Mouse (Mus musculus) brain, embryonic 14.5 days (tissue): ENCODE data around the gene Myo1h. TPM values are rescaled to one million over a fixed set of nuclear protein-coding genes. Genes with fewer than 3 reads are reported as not detected.

ENCODE experiments used
- DNase-seq: peaks from one replicate; pipeline ENCODE4 v3.0.0-alpha.2; 2011; ENCODE audit warnings: low read depth
- CTCF ChIP-seq: fragments of 200-500 bp; IDR thresholded peaks from 2 replicates; pipeline ENCODE4 v1.5.1; 2012; ENCODE audit warnings: inconsistent platforms, mild to moderate bottlenecking, moderate library complexity, borderline replicate concordance; ENCODE audit not compliant: insufficient read depth, insufficient read length; ENCODE audit errors: extremely low read depth
- POLR2A ChIP-seq: fragments of 200-500 bp; IDR thresholded peaks from 2 replicates; pipeline ENCODE4 v1.6.1; 2012; ENCODE audit warnings: mild to moderate bottlenecking, inconsistent platforms, borderline replicate concordance; ENCODE audit not compliant: poor library complexity, insufficient read depth, insufficient read length, severe bottlenecking; ENCODE audit errors: extremely low read depth
- polyA plus RNA-seq: library from polyadenylated mRNA; depleted of rRNA; stranded (reverse); fragments of >200 nt; gene quantifications from 2 replicates; pipeline ENCODE4 v1.2.3, GENCODE M21; 2012

Myo1h gene
- polyA plus RNA-seq, 1 experiment, result 0.37 TPM

DNA sequence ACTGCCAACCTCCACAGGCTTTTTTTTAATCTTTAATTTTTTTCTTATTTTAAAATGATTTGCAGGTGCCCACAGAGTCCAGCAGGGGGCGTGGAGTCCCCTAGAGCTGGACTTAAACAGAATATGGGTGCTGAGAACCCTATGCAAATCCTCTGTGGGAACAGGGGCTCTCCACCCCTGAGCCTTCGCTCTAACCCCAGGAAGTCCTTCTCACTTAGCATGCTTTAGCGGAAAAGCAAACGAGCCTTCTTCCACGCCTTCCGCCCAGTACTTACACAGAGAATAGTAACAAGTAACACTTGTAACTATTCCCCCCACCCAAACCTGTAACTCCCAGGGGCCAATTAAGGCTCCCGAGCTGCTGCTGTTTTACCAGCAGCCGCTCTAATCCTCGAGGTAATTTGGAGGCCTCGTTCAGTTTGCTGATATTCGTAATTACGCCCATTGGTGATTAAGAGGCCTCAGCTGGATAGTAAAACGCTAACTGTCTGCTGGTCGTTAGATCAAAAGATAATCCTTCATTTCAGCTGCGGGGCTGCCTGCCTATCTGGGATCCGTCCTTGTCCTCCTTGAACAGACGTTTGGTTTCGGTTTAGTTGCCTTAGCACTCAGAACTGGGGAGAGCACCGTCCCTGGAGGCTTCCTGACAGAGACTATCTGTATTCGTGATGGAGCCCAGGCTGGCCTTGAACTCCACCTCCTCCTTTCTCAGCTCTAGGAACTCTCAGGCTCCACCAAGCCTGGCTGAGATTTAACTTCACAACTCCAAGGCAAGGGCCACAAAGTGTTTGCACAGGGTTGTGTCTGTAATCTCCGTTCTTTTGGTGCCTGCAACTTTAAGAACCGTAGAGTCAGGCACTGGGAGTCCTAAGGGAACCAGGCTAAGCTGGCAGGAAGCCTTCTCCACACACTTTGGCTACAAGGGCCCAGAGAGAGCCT lies 8.0 kb downstream of the Myo1h start:
- peak; percentile 70 for DNase-seq

DNA sequence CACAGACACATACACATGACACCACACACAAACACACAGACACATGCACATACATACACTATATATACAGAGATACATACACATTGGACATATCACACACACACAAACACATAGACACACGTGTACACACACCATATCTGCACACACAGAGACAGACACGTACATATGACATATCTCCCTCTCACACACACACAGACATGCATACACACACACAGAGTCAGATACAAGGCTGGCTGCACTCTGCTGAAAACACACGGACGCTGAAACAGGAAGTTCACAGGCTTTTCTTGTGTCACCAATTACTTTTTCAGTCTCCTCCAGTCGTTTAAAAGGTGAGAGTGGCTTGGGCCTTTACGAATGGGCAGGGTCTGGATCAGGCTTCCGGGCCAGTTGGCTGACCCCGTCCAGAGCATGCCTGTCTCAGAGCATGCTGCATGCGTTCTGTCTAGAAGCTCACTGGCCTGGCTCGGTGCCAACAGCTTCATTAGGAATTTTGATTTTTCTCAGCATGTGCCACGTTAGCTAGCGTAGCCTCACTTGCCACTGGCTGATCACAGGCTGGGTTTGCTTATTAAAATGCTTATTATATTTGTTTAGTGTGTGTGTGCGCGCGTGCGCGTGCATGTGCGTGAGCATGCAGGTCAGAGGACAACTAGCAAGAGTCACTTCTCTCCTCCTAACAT lies 9.4 kb downstream of the Myo1h start:
- DNase-seq, result peak; percentile 88
- TF ChIP-seq POLR2A (no peak), CTCF (no peak)

More for the DNA sequence above, 8.0 kb downstream of the Myo1h start:
- TF ChIP-seq POLR2A, result no peak
- peak; percentile 54; the same call in 1 of the 2 replicates for TF ChIP-seq CTCF

DNA sequence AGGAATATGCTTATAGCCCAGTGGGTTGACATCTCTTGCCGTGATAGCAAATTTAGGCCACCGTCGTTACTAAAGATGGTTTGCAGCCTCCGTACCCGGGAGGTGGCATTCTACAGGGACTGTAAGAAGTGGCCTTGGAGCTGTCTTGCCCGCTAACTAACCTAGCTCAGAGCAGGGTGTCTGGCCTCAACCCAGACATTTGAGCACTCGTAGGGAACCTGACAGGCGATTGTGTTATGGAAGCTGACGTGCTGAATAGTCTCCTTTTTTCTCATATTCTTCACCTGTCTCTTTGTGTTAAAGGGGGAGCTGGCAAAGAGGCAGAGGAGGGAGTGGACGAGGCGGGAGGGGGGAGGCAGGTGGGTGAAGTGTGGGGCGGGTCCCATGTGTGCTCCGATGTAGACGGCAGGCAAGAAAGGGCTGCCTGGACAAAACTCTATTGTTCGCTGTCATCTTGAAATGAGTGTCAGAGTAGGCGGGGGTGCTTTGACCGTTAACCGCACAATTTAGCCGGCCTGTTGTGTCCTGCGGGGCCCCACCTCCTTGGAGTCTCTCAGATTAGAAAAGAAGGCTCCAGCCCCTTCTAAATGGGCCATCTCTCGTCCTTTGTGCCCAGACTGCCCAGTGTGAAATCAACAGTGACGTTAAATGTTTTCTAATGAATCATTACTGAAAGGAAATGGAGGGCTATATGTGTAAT lies 10.3 kb downstream of the Myo1h start:
- no peak for TF ChIP-seq CTCF
- no peak for TF ChIP-seq POLR2A
- DNase-seq, result peak; percentile 81

- DNase-seq, result no peak
- TF ChIP-seq CTCF, result no peak
- no peak for TF ChIP-seq POLR2A
Measured at GRCm38 (mm10) chr5:114299883-114300610, 11.1 kb downstream of the Myo1h start.

DNA sequence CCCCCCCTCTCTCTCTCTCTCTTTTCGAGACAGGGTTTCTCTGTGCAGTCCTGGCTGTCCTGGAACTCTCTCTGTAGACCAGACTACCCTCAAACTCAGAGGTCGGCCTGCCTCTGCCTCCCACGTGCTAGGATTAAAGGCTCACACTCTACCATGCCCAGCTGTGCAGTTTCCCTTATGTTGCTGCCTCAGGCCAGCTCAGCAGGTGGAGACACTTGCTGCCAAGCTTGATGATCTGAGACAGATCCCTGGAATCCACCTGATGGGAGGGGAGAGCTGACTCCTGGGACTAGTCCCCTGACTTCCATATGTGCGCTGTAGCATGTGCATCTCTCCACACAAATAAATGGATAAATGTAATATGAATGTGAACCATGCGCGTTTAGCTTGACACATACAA lies 14.2 kb downstream of the Myo1h start:
- DNase-seq, result no peak
- TF ChIP-seq POLR2A, result no peak
- TF ChIP-seq CTCF, result no peak

- DNase-seq, result no peak
- TF ChIP-seq POLR2A (no peak), CTCF (no peak)
Measured at GRCm38 (mm10) chr5:114306496-114306895, 17.5 kb downstream of the Myo1h start.

DNA sequence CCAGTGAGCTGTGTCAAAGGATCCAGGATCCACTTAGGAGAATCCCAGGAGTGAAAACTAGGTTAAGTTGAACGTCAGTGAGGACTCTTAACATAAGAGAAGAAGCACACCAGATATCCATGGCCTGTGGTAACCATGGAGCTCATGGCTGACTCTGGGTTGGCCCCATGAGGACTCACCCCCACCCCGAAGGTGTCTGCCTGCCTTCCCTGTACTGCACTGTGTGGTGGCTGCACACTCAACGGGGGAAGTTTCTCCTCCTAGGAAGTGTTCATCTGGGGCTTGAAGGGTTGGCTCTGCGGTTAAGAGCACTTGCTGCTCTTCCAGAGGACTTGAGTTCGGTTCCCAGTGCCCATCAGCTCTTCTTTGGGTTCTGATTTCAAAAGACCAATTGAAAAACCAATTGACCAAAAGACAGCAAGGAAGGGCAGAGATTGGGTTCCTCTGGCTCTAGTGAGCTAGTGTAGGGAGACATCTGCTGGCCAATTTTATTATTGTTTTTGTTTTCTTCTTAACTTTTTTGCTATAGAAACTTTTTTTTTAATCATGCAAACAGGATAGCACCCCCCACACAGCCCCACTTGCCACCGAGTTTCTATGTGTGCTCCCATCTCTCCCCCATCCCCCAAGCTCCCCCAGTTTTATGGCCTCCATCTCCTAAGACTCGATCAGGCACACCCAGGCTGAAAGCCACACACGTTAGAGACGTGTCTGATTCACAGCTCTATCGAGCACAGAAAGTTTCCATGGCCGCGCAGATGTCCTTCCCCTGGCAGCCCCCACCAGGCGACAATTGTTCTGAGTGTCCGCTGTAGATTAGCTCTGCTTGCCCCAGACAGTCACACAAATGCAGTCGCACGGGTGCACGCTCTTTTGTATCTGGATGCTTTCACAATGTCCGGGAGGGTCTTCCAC lies 20.1 kb downstream of the Myo1h start:
- peak; percentile 76 for DNase-seq
- TF ChIP-seq CTCF (peak; percentile 63), POLR2A (no peak)

DNA sequence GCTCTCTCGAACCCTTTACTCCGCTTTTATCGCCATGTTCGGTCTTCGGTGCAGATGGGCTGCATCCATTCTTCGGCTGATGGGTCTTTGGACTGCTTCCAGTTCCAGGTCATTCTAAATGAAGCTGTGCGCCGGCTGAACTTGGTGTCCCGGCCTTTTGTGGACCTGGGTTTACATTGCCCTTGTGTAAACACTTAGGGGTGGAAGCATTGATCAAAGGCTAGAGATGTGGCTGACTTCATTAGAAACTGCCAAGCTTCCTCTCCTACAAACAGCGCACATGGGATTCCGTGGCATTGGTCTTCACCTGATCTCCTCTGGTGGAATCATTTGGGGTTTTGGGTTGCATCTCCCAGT lies 20.7 kb downstream of the Myo1h start:
- DNase-seq, result no peak
- no peak for TF ChIP-seq POLR2A
- no peak for TF ChIP-seq CTCF

DNA sequence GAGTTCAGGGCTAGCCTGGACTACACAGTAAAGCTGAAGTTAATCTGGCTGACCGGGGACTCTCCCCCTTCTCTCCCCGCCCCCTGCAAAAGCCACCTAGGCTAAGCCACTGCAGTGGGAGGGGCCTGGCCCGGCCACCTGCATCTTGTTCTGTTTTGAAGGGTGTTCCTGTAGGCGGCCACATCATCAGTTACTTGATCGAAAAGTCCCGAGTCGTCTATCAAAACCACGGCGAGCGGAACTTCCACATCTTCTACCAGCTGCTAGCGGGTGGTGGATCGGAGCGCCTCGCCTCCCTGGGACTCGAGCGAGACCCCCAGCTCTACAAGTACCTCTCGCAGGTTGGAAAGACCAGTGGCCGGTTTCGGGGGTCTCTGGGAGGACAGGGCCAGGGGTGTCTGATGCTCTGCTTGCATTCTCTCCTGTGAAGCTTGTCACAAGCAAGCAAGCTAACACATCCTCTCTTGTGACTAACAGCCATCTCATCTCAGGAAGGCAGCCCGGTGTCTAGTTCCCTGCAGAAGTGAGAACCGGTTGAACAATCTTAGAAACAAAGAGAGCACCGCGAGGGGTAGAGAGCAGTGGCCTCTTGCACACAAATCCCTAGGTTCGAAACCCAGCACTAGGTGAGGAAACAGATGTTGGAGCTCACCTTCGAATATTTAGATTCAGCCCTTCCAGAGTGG lies 34.3 kb downstream of the Myo1h start:
- TF ChIP-seq CTCF (no peak), POLR2A (no peak)

More for the DNA sequence above, 34.3 kb downstream of the Myo1h start:
- no peak for DNase-seq
